Mouse (Mus musculus): Measurements from ENCODE around the gene Il4i1.

- TF ChIP-seq CTCF (IDR thresholded peaks at IDR 0.05; ENCODE audit: low read depth, low read length), result no peak
- no peak for TF ChIP-seq POLR2A (IDR thresholded peaks at IDR 0.05; ENCODE audit: borderline replicate concordance, low read depth, low read length)
These were observed 61.6 kb downstream of the Il4i1 start for GRCm38 (mm10) chr7:44877833-44878232.
